Mouse (Mus musculus): ENCODE results near the gene Etv2. TPM values are rescaled to one million over a fixed set of nuclear protein-coding genes. Genes with fewer than 3 reads are reported as not detected.

Gene Etv2
- polyA plus RNA-seq, 1 experiment from 2014 or later, result 0.19 TPM

GRCm38 (mm10) chr7:30619202-30619601 is 16.4 kb downstream of the Etv2 start:
- H3K4me3 ChIP-seq (replicated peaks; ENCODE audit: low read length), result no peak overlapping the region
- DNase-seq (ENCODE audit: low spot score) (no peak), ATAC-seq (ENCODE audit: low FRiP score) (no peak)
- no peaks in the 10 kb centered on the region for H3K4me1 ChIP-seq (replicated peaks; ENCODE audit: control insufficient read depth, insufficient read depth, low read length)
- H3K9me3 ChIP-seq (ENCODE audit: control insufficient read depth, low read length), result no peaks in the 10 kb centered on the region
- no peaks in the 10 kb centered on the region for H3K27me3 ChIP-seq (ENCODE audit: control insufficient read depth, insufficient read depth, low read length)
- H3K27ac ChIP-seq, result no peak overlapping the region
- H3K4me2 ChIP-seq (replicated peaks), result no peak overlapping the region
- WGBS, result 88% methylated on average over 3 of the region's 3 CpGs
- H3K9ac ChIP-seq, result no peak overlapping the region
- peaks cover 77% of the 10 kb centered on the region for H3K36me3 ChIP-seq (replicated peaks; ENCODE audit: control insufficient read depth, insufficient read depth)

- H3K36me3 ChIP-seq (replicated peaks; ENCODE audit: control insufficient read depth, insufficient read depth), result peaks cover 72% of the 10 kb centered on the region
- H3K27me3 ChIP-seq (ENCODE audit: control insufficient read depth, insufficient read depth, low read length), result no peaks in the 10 kb centered on the region
- H3K4me3 ChIP-seq (replicated peaks; ENCODE audit: low read length), result no peak overlapping the region
- DNase-seq (ENCODE audit: low spot score), result no peak
- no peak overlapping the region for H3K27ac ChIP-seq
- H3K9me3 ChIP-seq (ENCODE audit: control insufficient read depth, low read length), result no peaks in the 10 kb centered on the region
- no peak overlapping the region for H3K9ac ChIP-seq
- H3K4me2 ChIP-seq (replicated peaks), result no peak overlapping the region
- WGBS, result 95% methylated on average over 9 of the region's 9 CpGs
- no peaks in the 10 kb centered on the region for H3K4me1 ChIP-seq (replicated peaks; ENCODE audit: control insufficient read depth, insufficient read depth, low read length)
- ATAC-seq (ENCODE audit: low FRiP score), result no peak
Measured at GRCm38 (mm10) chr7:30618658-30619057, 17.0 kb downstream of the Etv2 start.

DNA sequence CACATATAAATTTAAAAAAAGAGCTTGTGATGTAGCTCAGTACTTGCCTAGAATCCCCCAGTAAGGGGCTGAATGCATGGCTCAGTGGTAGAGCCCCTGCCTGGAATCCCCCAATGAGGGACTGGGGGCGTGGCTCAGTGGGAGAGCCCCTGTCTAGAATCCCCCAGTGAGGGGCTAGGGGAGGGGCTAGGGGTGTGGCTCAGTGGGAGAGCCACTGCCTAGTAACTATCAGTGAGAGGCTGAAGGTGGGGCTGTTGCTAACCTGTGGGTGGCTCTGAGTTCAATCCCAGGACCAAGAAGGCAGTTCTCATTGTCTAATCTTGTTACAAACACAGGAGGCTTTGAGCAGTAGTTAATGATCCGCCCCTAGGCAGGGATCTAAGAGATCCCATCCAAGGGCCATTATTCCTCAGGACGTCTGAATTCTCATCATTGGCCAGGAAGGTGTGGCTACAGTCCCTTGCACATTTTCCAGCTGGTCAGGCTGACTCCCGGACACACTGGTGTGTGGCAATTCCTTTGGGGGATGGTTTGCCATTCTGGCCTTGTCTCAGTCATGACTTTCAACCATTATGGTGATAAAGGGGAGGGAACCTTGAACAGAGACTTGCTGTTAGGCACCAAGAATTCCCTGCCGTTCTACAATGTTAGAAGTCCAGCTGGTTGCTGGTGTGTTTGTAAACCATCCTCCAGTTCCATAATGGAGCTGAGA is 20.4 kb downstream of the Etv2 start:
- no peak overlapping the region for H3K4me2 ChIP-seq (replicated peaks)
- 61% methylated on average over 5 of the region's 5 CpGs for WGBS
- no peaks in the 10 kb centered on the region for H3K4me1 ChIP-seq (replicated peaks; ENCODE audit: control insufficient read depth, insufficient read depth, low read length)
- no peak overlapping the region for H3K4me3 ChIP-seq (replicated peaks; ENCODE audit: low read length)
- H3K9ac ChIP-seq, result no peak overlapping the region
- H3K9me3 ChIP-seq (ENCODE audit: control insufficient read depth, low read length), result no peaks in the 10 kb centered on the region
- H3K27ac ChIP-seq, result no peak overlapping the region
- H3K36me3 ChIP-seq (replicated peaks; ENCODE audit: control insufficient read depth, insufficient read depth), result peaks cover 43% of the 10 kb centered on the region
- H3K27me3 ChIP-seq (ENCODE audit: control insufficient read depth, insufficient read depth, low read length), result no peaks in the 10 kb centered on the region
- no peak for DNase-seq (ENCODE audit: low spot score)
- ATAC-seq (ENCODE audit: low FRiP score), result no peak

DNA sequence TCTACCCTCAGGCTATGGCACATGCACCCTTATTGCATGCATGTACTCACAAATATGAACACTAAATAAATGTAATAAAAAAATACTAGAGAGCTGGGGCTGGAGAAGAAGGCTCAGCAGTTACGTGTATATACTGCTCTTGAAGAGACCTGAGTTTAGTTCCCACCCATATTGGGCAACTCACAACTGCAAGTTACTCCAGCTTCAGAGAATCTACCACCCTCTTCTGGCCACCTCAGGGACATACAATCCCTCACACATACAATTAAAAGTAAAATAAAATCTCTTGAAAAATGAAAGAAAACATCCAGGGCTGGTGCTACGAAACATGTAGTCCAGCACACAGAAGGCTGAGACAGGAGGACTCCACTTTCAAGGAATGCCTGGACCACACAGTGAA is 21.2 kb downstream of the Etv2 start:
- Histone ChIP-seq H3K9ac (no peak overlapping the region), H3K4me1 (replicated peaks; ENCODE audit: control insufficient read depth, insufficient read depth, low read length) (no peaks in the 10 kb centered on the region), H3K4me2 (replicated peaks) (no peak overlapping the region), H3K36me3 (replicated peaks; ENCODE audit: control insufficient read depth, insufficient read depth) (peaks cover 40% of the 10 kb centered on the region), H3K4me3 (replicated peaks; ENCODE audit: low read length) (no peak overlapping the region), H3K27me3 (ENCODE audit: control insufficient read depth, insufficient read depth, low read length) (no peaks in the 10 kb centered on the region), H3K9me3 (ENCODE audit: control insufficient read depth, low read length) (no peaks in the 10 kb centered on the region), H3K27ac (no peak overlapping the region)
- WGBS, result 85% methylated on average over 2 of the region's 2 CpGs
- no peak for DNase-seq (ENCODE audit: low spot score)
- no peak for ATAC-seq (ENCODE audit: low FRiP score)

GRCm38 (mm10) chr7:30613529-30614112 is 22.0 kb downstream of the Etv2 start:
- H3K36me3 ChIP-seq (replicated peaks; ENCODE audit: control insufficient read depth, insufficient read depth), result peaks cover 31% of the 10 kb centered on the region
- H3K9ac ChIP-seq, result no peak overlapping the region
- ATAC-seq (ENCODE audit: low FRiP score) (0 out of 2 replicates have a peak, but pooled peaks have one; percentile 34), DNase-seq (ENCODE audit: low spot score) (peak; percentile 57)
- H3K4me3 ChIP-seq (replicated peaks; ENCODE audit: low read length), result no peak overlapping the region
- no peaks in the 10 kb centered on the region for H3K9me3 ChIP-seq (ENCODE audit: control insufficient read depth, low read length)
- no peaks in the 10 kb centered on the region for H3K27me3 ChIP-seq (ENCODE audit: control insufficient read depth, insufficient read depth, low read length)
- no peak overlapping the region for H3K4me2 ChIP-seq (replicated peaks)
- H3K27ac ChIP-seq, result no peak overlapping the region
- WGBS, result 23% methylated on average over 14 of the region's 14 CpGs
- no peaks in the 10 kb centered on the region for H3K4me1 ChIP-seq (replicated peaks; ENCODE audit: control insufficient read depth, insufficient read depth, low read length)

- 83% methylated on average over 8 of the region's 8 CpGs for WGBS
- no peak for ATAC-seq (ENCODE audit: low FRiP score)
- no peak within 1 kb of the TSS for H3K9ac ChIP-seq
Measured at GRCm38 (mm10) chr7:30612654-30613402, 22.8 kb downstream of the Etv2 start, which contains the start of gene Upk1a. Upk1a (minus strand) TSS chr7:30612847.

DNA sequence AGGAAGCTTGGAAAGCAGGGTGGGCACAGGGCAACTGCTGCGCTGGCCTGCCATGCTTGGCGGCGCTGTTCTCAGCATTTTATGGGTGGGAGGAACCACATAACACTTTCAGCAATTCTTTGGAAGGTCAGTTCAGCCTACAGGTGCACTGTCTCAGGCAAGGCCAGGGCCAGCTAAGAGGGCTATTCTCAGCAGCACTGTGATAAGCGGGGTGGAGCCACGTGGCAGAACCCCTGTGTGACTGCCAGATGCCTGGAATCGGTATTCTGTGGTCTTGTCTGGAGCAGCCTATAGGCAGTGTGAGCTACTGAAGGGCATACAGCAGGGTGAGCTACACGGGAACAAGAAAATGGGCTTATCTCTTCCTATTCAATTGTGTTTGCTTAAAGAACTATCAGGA is 25.6 kb downstream of the Etv2 start:
- WGBS, result 60% methylated on average over 7 of the region's 7 CpGs
- Histone ChIP-seq H3K4me3 (replicated peaks; ENCODE audit: low read length) (no peak overlapping the region), H3K27me3 (ENCODE audit: control insufficient read depth, insufficient read depth, low read length) (no peaks in the 10 kb centered on the region), H3K36me3 (replicated peaks; ENCODE audit: control insufficient read depth, insufficient read depth) (no peaks in the 10 kb centered on the region), H3K9me3 (ENCODE audit: control insufficient read depth, low read length) (no peaks in the 10 kb centered on the region), H3K4me1 (replicated peaks; ENCODE audit: control insufficient read depth, insufficient read depth, low read length) (no peaks in the 10 kb centered on the region), H3K27ac (no peak overlapping the region), H3K4me2 (replicated peaks) (no peak overlapping the region), H3K9ac (no peak overlapping the region)
- ATAC-seq (ENCODE audit: low FRiP score), result no peak
- DNase-seq (ENCODE audit: low spot score), result no peak

More at GRCm38 (mm10) chr7:30612654-30613402, 22.8 kb downstream of the Etv2 start, which contains the start of gene Upk1a:
- DNase-seq (ENCODE audit: low spot score), result no peak
- no peak within 1 kb of the TSS for H3K4me3 ChIP-seq (replicated peaks; ENCODE audit: low read length)
- no peak within 1 kb of the TSS for H3K27ac ChIP-seq
- H3K27me3 ChIP-seq (ENCODE audit: control insufficient read depth, insufficient read depth, low read length), result no peaks in the 10 kb centered on the region
- H3K36me3 ChIP-seq (replicated peaks; ENCODE audit: control insufficient read depth, insufficient read depth), result peaks cover 23% of the 10 kb centered on the region
- H3K4me2 ChIP-seq (replicated peaks), result no peak within 1 kb of the TSS
- no peaks in the 10 kb centered on the region for H3K9me3 ChIP-seq (ENCODE audit: control insufficient read depth, low read length)
- no peaks in the 10 kb centered on the region for H3K4me1 ChIP-seq (replicated peaks; ENCODE audit: control insufficient read depth, insufficient read depth, low read length)

DNA sequence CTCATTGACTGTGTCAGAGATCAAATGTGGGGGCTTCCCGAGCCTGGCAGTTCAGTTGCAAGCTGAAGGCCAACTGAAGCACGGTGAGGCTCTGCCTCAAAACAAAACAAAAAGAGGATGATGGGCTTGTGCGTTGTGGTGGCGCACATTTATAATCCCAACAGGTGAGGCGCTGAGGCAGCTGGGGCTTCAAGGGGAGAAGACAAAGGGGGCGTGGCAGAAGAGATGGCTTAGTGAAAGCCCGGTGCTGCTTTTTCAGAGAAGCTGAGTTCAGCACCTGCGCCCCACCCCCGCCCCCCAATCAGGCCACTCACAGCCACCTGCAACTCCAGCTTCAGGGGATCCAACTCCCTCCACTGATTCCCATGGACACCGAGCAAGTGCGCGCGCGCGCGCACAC is 27.2 kb downstream of the Etv2 start:
- Histone ChIP-seq H3K4me2 (replicated peaks) (no peak overlapping the region), H3K27me3 (ENCODE audit: control insufficient read depth, insufficient read depth, low read length) (no peaks in the 10 kb centered on the region), H3K4me3 (replicated peaks; ENCODE audit: low read length) (no peak overlapping the region), H3K9me3 (ENCODE audit: control insufficient read depth, low read length) (no peaks in the 10 kb centered on the region), H3K9ac (no peak overlapping the region), H3K4me1 (replicated peaks; ENCODE audit: control insufficient read depth, insufficient read depth, low read length) (no peaks in the 10 kb centered on the region), H3K27ac (no peak overlapping the region), H3K36me3 (replicated peaks; ENCODE audit: control insufficient read depth, insufficient read depth) (no peaks in the 10 kb centered on the region)
- ATAC-seq (ENCODE audit: low FRiP score), result no peak
- WGBS, result 52% methylated on average over 16 of the region's 16 CpGs
- no peak for DNase-seq (ENCODE audit: low spot score)

- H3K9ac ChIP-seq, result no peak overlapping the region
- H3K4me2 ChIP-seq (replicated peaks), result no peak overlapping the region
- ATAC-seq (ENCODE audit: low FRiP score) (no peak), DNase-seq (ENCODE audit: low spot score) (no peak)
- 36% methylated on average over 8 of the region's 8 CpGs for WGBS
- H3K4me3 ChIP-seq (replicated peaks; ENCODE audit: low read length), result no peak overlapping the region
- H3K36me3 ChIP-seq (replicated peaks; ENCODE audit: control insufficient read depth, insufficient read depth), result no peaks in the 10 kb centered on the region
- no peak overlapping the region for H3K27ac ChIP-seq
- H3K9me3 ChIP-seq (ENCODE audit: control insufficient read depth, low read length), result no peaks in the 10 kb centered on the region
- no peaks in the 10 kb centered on the region for H3K27me3 ChIP-seq (ENCODE audit: control insufficient read depth, insufficient read depth, low read length)
- no peaks in the 10 kb centered on the region for H3K4me1 ChIP-seq (replicated peaks; ENCODE audit: control insufficient read depth, insufficient read depth, low read length)
Measured at GRCm38 (mm10) chr7:30607706-30608309, 27.8 kb downstream of the Etv2 start.

Data from hindbrain, embryonic 14.5 days (tissue).